Mouse (Mus musculus): ENCODE measurements around the gene Thsd7a.

Thsd7a gene

DNA sequence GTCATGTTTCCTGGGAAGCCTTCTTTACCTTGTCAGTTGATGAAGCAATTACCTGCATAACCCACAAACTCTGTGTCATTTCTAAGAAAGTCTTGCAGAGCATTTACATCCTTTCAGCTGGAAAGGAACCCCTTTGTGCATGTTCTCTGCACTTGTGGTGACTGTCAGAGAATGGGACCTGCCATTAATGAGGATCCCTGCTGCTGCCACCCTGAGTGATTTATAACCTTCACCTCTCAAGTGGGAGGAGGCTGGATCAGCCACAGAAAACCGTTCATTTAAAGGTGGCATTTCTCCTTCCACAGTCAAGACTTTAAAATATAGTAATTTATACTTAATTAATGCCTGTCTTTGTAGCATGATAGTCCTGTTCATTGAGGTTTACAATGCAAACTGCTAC lies 99.6 kb downstream of the Thsd7a start:
- DNase-seq (ENCODE audit: low spot score), result no peak

DNA sequence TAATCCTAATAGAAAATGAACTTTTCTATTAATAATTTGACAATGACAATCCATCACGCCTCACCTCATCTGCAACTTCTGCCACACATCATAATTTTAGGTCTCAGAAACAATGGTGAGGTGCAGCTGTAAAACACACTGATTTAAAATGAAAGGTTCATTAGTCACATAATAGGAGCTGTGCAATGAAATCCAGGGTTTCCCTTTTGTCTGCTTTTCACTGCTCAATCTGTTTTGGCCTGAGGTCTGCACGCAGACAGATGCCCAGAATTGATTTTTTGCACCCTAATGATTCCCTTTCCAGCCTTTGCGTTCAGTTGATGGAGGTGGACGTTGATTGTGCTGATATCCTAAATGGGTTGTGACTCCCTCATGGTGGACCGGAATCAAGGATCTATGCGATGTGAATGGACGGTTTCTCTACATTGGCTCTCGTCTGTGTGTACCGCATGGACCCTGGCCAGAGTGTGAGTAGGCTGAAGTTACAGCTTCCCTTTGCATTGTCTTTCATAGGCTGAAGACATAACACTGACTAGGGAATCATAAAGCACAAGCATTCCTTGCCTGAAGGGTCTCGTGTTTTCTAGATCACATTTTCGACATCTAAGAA lies 120.5 kb downstream of the Thsd7a start:
- DNase-seq (ENCODE audit: low spot score), result no peak

DNA sequence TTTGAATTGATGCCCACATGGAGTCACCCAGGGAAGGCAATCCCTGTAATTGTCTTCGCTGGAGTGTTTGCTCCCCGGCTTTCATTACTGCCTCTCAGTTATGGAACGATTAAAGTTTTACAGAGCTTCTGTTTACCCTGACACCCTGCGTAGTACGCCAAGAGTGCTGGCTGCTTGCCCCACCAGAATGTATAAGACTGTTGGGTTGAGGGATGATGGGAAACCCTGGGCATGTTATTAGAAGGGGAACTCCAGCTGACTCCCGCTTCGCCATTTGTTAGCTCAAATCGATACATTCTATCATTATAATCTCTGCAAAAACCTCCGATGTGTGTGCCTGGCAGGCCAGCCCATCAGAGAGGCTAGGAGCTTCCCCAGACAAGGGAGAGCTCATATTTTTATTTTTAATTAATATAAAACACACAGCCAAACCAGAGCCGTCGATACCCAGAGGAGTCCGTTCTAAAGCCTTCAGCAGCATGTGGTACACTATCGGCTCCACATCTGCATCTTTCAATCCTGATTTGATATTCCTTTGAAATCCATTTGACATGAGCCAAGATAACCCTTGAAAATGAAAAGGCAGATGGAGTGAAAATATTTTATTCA lies 142.5 kb downstream of the Thsd7a start:
- no peak for DNase-seq (ENCODE audit: low spot score)

DNA sequence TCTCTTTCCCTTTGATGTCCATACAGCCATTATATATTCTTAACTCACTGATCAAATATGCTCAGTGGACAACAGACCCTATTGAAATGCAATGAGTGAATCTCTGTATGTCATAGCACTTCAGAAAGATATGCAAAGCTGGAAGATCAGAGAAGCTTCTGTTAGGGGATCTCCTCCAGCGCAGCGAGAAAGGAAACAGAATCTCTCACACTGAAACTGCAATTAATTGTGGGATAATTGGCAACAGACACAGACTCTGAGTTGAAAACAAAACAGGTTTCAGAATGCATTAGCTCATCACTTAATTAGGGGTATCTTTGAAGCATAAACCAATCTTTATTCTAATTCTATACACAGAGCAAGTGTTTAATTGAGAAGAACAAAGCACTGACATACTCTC lies 146.3 kb downstream of the Thsd7a start:
- no peak for DNase-seq (ENCODE audit: low spot score)

- no peak for DNase-seq (ENCODE audit: low spot score)
Measured at GRCm38 (mm10) chr6:12602161-12602560, 147.0 kb downstream of the Thsd7a start.

DNA sequence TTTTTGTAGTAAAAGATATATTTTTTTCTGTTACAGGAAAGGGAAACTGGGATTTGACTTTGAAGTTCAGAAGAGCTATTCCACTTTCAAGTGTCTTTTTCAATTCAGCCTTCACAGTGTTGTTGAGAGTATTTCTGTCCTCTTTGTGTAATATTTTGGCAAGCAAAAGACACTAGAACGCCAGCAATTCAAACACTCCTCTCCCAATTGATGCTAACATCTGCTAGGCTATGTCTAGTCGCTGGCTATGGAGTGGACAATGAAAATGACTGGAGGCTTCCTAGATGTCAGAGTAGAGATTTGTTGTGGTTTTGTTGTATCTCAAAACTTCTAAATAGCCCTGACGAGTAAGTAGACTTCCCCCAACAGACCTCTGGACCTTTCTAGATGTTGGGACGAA lies 164.8 kb downstream of the Thsd7a start:
- DNase-seq (ENCODE audit: low spot score), result no peak

DNA sequence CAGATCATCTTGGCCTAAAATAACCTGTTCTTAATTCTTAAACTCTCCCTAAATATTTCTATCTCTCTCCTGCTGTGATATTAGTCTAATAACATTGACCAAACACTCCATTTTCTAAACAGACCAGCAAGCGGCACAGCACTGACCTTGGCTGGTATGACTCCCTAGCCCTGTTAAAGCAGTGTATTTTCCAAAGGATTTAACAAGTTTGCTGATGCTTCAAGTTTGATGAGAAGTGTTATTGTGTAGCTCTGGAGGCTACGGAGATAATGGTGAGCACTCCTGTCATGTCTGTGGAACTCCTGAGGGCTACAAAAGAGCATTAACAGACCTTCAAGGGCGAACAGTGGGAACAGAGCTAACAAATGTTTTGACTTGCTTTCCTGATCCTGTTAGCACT lies 168.1 kb downstream of the Thsd7a start:
- no peak for DNase-seq (ENCODE audit: low spot score)

GRCm38 (mm10) chr6:12575619-12576216 lies 173.5 kb downstream of the Thsd7a start:
- DNase-seq (ENCODE audit: low spot score), result no peak

DNA sequence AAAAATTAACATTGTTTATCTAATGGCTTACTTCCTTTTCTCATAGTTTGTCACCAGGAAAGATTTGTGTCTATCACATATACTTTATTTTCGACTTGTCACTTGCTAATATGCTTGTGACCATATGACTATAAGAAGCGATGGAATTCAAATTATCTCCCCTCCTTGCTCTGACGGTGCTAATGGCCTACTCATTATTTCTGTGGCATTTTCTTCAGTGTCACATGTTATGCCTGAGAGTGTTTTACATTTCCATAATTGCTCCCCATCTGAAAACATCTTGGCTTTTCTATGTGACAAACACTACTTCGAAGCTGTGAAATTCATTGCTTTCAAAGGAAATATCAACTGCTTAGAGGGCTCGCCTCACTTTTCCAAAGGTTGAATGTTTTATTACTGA lies 177.0 kb downstream of the Thsd7a start:
- DNase-seq (ENCODE audit: low spot score), result no peak

GRCm38 (mm10) chr6:12565136-12565535 lies 184.1 kb downstream of the Thsd7a start:
- no peak for DNase-seq (ENCODE audit: low spot score)

DNA sequence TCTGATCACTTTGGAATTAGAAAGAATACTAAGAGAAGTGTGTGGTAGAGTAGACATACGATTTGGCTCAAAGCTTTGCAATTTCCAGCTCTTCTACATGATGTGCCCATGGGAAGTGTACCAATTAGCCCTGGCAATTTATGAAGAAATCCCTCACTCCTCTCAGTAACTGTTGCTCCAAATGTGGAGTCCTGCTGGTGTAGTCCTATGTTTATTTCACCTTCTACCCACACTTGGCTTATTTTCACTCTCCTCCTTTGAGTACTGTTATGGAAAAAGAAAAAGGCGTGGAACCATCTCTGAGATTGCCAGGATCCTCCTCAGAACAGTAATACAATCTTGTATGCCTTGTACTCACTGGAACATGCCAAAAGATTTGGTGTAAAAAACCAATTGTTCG lies 186.9 kb downstream of the Thsd7a start:
- no peak for DNase-seq (ENCODE audit: low spot score)

DNA sequence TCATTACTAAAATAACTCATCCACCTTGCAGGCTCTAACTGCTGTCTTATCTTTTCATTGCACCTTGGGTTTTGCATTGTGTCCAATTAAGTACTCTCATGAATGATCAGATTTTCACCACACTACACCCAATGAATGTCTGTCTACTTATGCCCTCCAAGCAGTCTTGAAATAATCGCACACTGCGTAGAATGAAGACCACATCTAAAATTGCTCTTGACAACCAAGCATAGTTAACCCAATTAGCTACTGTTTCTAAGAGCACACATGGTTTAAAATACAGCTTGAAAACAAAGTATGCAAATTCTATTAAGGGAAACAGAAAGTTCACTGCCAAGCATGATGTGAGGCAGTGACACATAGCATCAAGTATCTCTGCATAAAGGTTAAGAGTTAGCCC lies 188.7 kb downstream of the Thsd7a start:
- no peak for DNase-seq (ENCODE audit: low spot score)

DNA sequence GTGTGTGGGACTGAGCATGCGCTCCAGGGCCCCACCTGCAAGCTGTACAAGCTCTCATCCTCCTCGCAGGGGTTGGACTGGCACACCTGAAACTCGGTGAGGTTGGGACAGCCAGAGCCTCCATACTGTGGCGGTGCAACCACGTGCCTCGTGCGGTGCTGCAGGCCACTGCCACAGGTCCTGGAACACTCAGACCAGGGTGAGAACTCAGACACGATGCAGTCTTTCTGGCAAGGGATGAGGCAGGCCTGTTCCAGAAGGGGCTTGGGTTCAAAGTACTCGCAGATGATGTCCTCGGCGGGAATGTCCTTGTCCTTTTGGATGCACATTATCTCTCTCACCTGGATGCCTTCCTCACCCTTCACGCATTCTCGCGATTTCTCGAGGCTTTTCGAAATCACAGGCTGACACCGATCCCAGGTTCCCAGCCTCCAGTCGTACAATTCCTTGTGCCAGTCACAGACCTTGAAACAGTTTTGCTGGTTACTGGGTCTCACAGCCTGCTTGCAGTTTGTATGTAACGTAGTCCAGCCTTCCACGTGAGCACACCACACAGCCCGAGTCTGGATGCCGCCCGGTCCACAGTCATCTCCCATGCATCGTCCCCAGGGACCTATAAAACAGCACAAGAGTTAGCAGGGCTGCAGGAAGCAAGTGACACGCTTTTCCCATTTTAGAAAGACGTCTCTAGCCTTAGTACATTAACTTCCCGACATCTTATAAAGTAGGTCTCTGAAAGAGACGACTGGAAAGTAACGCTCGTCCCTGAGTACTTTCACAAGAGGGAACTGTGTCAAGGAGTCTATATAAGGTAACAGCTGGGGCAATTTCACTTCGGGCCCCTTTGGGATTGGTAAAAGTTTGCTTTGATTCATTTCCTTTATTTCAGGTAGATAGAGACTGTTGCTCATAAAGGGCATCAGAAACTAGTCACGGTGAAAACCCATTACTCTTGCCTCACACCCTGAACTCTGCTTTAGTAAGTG lies 193.8 kb downstream of the Thsd7a start:
- DNase-seq (ENCODE audit: low spot score), result no peak

- no peak for DNase-seq (ENCODE audit: low spot score)
Measured at GRCm38 (mm10) chr6:12551176-12551575, 198.0 kb downstream of the Thsd7a start.

- no peak for DNase-seq (ENCODE audit: low spot score)
Measured at GRCm38 (mm10) chr6:12550054-12550655, 199.1 kb downstream of the Thsd7a start.

DNA sequence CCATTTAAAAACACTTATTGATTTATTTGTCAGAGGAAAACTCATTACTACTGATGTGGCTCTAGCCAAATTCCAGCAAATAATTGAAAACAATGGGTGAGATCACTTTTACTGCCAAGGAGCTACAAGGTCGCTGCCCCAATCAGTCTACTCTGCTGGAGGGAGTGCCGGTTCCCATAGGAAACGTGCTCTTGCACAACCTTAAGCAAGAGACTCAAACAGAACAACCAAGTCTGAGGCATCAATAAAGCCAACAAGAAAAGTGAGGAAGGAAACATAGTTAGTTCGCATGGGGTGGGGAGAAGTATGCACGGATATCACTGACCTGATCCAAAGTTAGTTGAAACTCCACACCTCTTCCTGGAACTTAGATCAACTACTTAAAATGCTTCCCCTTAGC lies 205.1 kb downstream of the Thsd7a start:
- DNase-seq (ENCODE audit: low spot score), result no peak

DNA sequence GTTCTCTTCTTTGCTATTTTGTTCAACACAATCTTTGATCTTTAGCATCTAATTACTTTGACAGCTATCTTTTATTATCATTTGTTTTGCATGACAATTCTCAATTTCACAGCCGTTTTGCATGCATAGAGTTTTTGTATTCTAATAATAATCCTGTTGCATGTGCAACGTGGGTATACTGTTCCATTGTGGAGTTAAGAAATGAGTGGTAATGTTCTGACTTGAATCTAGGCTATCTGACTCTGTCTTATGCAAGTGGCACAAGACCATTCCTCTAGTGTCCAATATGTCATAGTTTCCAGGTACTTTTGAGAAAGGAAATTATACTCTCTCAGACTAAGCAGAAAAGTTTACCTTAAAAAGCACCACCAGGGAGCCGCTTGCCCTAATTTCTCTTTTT lies 206.7 kb downstream of the Thsd7a start:
- DNase-seq (ENCODE audit: low spot score), result no peak

- DNase-seq (ENCODE audit: low spot score), result peak; percentile 15
Measured at GRCm38 (mm10) chr6:12519121-12519520, 230.1 kb downstream of the Thsd7a start.

DNA sequence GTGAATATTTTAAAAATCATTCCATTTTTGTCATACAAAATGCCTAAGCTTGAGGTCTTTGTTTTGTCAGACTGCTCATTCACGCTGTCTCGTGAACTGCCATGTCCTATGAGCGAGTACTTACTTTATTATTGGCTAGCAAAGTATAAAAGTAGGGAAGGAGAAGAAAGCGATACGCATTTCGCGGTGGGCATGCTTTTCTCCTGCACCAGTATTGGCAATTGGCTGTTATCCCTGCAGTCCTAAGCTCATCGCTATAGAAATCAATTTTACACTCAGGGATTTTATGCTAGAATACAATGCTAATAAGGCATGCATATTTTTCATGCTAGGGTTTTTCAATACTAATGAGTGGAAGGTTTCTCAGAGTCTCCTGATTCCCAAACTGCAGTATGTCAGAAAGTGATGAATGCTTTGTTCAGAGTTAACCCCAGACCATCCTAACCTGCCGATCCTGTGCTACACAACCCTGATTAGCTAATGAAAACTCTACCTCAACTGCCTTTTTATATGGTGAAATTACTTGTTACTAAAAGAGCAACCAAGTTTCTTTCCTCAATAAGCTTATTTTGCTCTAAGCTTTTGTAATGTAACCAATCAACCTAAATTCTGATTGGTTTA lies 230.8 kb downstream of the Thsd7a start:
- DNase-seq (ENCODE audit: low spot score), result no peak

DNA sequence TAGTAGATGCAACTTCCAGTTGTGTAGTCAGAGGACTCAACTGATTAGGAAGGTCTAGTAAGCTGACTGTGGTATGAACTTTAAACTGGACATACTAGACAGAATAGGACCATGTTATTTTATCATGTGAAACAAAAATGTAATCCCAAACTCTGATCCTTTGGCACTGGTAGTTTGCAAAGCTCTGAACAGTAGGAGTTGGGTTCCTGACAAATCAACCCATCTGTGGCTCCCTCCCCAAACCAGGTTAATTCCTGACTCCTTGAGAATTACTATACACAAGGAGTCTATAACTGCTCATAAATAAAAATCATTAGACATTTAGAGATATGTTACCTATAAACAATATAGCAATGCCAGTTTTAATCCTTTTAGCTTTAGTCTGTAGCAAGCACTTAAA lies 231.5 kb downstream of the Thsd7a start:
- no peak for DNase-seq (ENCODE audit: low spot score)

- DNase-seq (ENCODE audit: low spot score), result no peak
Measured at GRCm38 (mm10) chr6:12506877-12507276, 242.3 kb downstream of the Thsd7a start.

DNA sequence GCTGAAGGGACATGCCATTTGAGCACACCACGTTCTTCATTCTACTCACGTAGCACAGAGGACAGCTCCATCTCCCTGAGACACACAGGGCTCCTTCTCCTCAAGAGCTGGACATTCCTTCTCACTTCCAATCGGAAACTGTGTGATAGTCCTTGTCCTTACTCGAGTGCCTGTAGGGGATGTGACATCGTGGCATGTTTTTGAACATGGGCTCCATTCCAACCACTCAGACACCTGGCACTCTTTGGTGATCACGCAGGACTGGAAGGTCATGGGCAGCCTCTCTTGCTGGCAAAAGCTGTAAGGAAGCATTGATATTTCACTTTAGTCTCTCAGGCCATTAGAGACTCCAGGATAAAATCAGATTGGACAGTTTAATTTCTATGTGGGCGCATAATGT lies 245.3 kb downstream of the Thsd7a start:
- DNase-seq (ENCODE audit: low spot score), result no peak

Data from layer of hippocampus, adult 9-10 months (tissue).